Mouse (Mus musculus) midbrain, embryonic 14.5 days (tissue): ENCODE data around the gene Chad. TPM values are rescaled to one million over a fixed set of nuclear protein-coding genes. Genes with fewer than 3 reads are reported as not detected.

Experiments
- ATAC-seq: fragments of 200-750 bp; cut with Nextera tagmentation; 2 replicates; pipeline ENCODE4 v1.8.0; 2017; ENCODE audit warnings: moderate number of reproducible peaks, moderate library complexity; ENCODE audit not compliant: low FRiP score, low TSS enrichment
- DNase-seq: peaks from one replicate; pipeline ENCODE4 v3.0.0-alpha.2; 2015
- H3K27ac ChIP-seq: fragments of 300-500 bp; sonication (generic); replicated peaks from 2 replicates; pipeline ENCODE4 v1.5.1; 2014; ENCODE audit warnings: mild to moderate bottlenecking, low read depth, low read length, moderate library complexity
- H3K27me3 ChIP-seq: fragments of 300-500 bp; sonication (generic); 2 replicates; pipeline ENCODE4 v1.6.1; 2014; ENCODE audit warnings: low read length, control low read depth, mixed read lengths; ENCODE audit not compliant: control insufficient read depth, insufficient read depth
- H3K36me3 ChIP-seq: fragments of 300-500 bp; sonication (generic); 2 replicates; pipeline ENCODE4 v1.6.1; 2014; ENCODE audit warnings: low read length, control low read depth; ENCODE audit not compliant: control insufficient read depth, insufficient read depth
- H3K4me1 ChIP-seq: fragments of 300-500 bp; sonication (generic); 2 replicates; pipeline ENCODE4 v1.6.1; 2014; ENCODE audit warnings: mild to moderate bottlenecking, antibody characterized with exemption, low read length, control low read depth; ENCODE audit not compliant: control insufficient read depth, insufficient read depth
- H3K4me2 ChIP-seq: fragments of 300-500 bp; sonication (generic); 2 replicates; pipeline ENCODE4 v1.6.1; 2014; ENCODE audit warnings: mild to moderate bottlenecking, low read length, moderate library complexity
- H3K4me3 ChIP-seq: fragments of 300-500 bp; sonication (generic); replicated peaks from 2 replicates; pipeline ENCODE4 v1.5.1; 2014; ENCODE audit warnings: low read depth, low read length
- H3K9ac ChIP-seq: fragments of 300-500 bp; sonication (generic); replicated peaks from 2 replicates; pipeline ENCODE4 v1.6.1; 2014; ENCODE audit warnings: mild to moderate bottlenecking, low read length, moderate library complexity
- H3K9me3 ChIP-seq: fragments of 300-500 bp; sonication (generic); 2 replicates; pipeline ENCODE4 v1.6.1; 2016; ENCODE audit warnings: low read length, control low read depth, mixed read lengths; ENCODE audit not compliant: control insufficient read depth
- WGBS: fragments of 180-500 bp; shearing (Covaris S2); extraction: QIAGEN DNeasy Blood & Tissue Kit; methylation state at CpG from one replicate; pipeline ENCODE4 v1.1.7; 2014; 5-methylcytosine and 5-hydroxymethylcytosine counted together
- polyA plus RNA-seq: library from polyadenylated mRNA; unstranded; fragments of >200 nt; fragmentation: Nextera tagmentation; extraction: Ambion mirVana; gene quantifications from 2 replicates; pipeline ENCODE4 v1.2.1, GENCODE M21; 2014

Chad gene
- polyA plus RNA-seq, 1 experiment from 2014 or later, result not detected

DNA sequence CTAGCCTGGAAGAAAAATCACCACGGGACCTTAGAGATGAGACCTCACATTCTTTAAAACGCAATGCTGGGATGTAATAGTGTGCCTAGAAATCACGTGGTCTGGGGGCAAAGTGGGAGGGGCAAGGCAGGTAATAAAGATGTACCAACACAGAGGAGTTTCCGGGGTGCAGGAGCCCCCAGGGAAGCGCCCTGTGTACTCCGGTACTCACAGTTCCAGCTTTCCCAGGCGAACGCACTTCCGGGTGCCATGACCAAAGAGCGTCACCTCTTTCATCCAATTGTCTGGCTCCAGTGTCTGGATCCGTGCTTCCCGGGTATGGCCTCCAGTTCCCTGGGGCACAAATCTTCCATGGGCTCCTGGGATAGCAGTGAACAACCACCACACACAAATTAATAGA, 21.5 kb upstream of the Chad start:
- Histone ChIP-seq H3K27me3 (no peaks in the 10 kb centered on the region), H3K9me3 (no peaks in the 10 kb centered on the region), H3K27ac (no peak overlapping the region), H3K4me1 (peaks cover 7% of the 10 kb centered on the region), H3K9ac (no peak overlapping the region), H3K4me3 (no peak overlapping the region), H3K36me3 (peaks cover 5% of the 10 kb centered on the region; the same call in 1 of the 2 replicates), H3K4me2 (no peak overlapping the region)
- 81% methylated on average over 12 of the region's 12 CpGs for WGBS
- ATAC-seq (no peak), DNase-seq (no peak)

- Histone ChIP-seq H3K9me3 (no peaks in the 10 kb centered on the region), H3K27me3 (no peaks in the 10 kb centered on the region), H3K9ac (no peak overlapping the region), H3K36me3 (peaks cover 5% of the 10 kb centered on the region; the same call in 1 of the 2 replicates), H3K4me1 (peaks cover 7% of the 10 kb centered on the region), H3K4me3 (no peak overlapping the region), H3K4me2 (no peak overlapping the region), H3K27ac (no peak overlapping the region)
- DNase-seq (peak; percentile 85), ATAC-seq (no peak)
- 36% methylated on average over 9 of the region's 9 CpGs for WGBS
These were observed 20.9 kb upstream of the Chad start for GRCm38 (mm10) chr11:94543932-94544331.

GRCm38 (mm10) chr11:94544422-94544821, 20.4 kb upstream of the Chad start:
- peak; percentile 27 for DNase-seq
- Histone ChIP-seq H3K4me1 (peaks cover 7% of the 10 kb centered on the region), H3K27me3 (no peaks in the 10 kb centered on the region), H3K9me3 (no peaks in the 10 kb centered on the region), H3K9ac (0 out of 2 replicates have a peak overlapping the region, but pooled peaks have one; percentile 7), H3K4me3 (no peak overlapping the region), H3K27ac (no peak overlapping the region), H3K36me3 (peaks cover 5% of the 10 kb centered on the region; the same call in 1 of the 2 replicates), H3K4me2 (no peak overlapping the region; the same call in 1 of the 2 replicates)
- no peak for ATAC-seq
- WGBS, result 46% methylated on average over 18 of the region's 18 CpGs

- ATAC-seq, result no peak
- 95% methylated on average over 5 of the region's 5 CpGs for WGBS
- peaks cover 7% of the 10 kb centered on the region for H3K4me1 ChIP-seq
- no peak overlapping the region for H3K27ac ChIP-seq
- H3K27me3 ChIP-seq, result no peaks in the 10 kb centered on the region
- no peaks in the 10 kb centered on the region for H3K9me3 ChIP-seq
- H3K36me3 ChIP-seq, result peaks cover 5% of the 10 kb centered on the region; the same call in 1 of the 2 replicates
- no peak overlapping the region for H3K4me2 ChIP-seq
- no peak overlapping the region for H3K9ac ChIP-seq
- H3K4me3 ChIP-seq, result no peak overlapping the region
- DNase-seq, result no peak
These were observed 18.5 kb upstream of the Chad start for GRCm38 (mm10) chr11:94546381-94546780.

DNA sequence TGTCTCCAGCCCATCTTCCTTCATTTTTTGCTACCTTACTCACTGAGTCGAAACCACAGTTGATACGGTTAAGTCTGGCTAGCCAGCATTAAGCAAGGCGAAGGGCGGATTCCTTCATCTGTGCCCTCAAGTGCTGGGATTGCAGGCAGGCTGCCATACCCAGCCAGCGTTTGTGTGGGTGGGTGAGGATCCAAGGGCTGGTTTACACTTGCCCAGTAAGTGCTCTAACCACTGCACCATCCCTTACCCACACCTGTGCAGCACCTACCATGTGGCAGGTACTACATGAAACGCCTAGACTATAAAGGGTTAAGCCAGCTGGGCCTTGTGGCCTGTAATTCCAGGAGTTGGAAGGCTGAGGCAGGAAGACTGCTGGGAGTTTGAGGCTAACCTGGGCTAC, 17.6 kb upstream of the Chad start:
- Histone ChIP-seq H3K27me3 (no peaks in the 10 kb centered on the region), H3K4me2 (no peak overlapping the region), H3K4me3 (no peak overlapping the region), H3K9ac (no peak overlapping the region), H3K9me3 (no peaks in the 10 kb centered on the region), H3K36me3 (peaks cover 3% of the 10 kb centered on the region; the same call in 1 of the 2 replicates), H3K4me1 (peaks cover 7% of the 10 kb centered on the region), H3K27ac (no peak overlapping the region)
- no peak for ATAC-seq
- no peak for DNase-seq
- WGBS, result 93% methylated on average over 6 of the region's 6 CpGs

DNA sequence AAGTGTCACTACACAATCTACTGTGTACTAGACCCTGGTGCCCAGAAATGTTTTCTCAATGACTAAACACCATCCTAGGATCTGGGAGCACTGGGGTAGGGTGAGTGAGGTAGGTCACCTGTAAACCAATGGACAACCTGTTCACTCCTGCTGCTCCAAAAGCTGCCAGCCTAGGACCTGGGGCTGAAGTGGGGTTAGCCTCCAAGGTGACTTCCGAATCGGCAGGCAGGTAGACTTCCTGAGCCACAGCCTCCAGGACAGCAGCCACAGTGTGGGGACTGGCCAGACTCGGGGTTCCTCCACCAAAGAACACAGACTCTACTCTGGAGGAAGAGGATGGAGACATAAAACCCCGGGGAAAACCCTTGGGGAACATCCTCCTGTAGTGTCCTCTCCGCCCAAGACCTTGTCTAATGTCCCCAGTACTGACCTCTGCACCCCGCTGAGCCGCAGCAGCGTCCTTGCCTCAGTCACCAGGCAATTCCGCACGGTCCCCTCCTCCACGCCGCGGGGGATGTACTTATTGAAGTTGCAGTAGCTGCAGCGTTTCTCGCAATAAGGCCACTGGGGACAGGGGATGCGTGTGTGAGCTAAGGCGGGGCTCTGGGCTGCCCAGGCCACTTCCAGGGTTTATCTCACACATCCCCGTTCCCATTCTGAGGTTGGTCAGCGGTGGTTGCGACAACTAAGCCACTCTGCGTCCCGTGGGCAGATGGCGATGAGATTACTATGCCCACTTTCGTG, 16.6 kb upstream of the Chad start:
- DNase-seq, result peak; percentile 73
- H3K27ac ChIP-seq, result peak overlapping the region; percentile 79
- 12% methylated on average over 24 of the region's 24 CpGs for WGBS
- H3K4me3 ChIP-seq, result peak overlapping the region; percentile 57
- ATAC-seq, result peak; percentile 21; the same call in 1 of the 2 replicates
- no peaks in the 10 kb centered on the region for H3K36me3 ChIP-seq
- no peaks in the 10 kb centered on the region for H3K9me3 ChIP-seq
- peaks cover 7% of the 10 kb centered on the region for H3K4me1 ChIP-seq
- peak overlapping the region; percentile 64 for H3K9ac ChIP-seq
- H3K27me3 ChIP-seq, result no peaks in the 10 kb centered on the region
- H3K4me2 ChIP-seq, result peak overlapping the region; percentile 92

DNA sequence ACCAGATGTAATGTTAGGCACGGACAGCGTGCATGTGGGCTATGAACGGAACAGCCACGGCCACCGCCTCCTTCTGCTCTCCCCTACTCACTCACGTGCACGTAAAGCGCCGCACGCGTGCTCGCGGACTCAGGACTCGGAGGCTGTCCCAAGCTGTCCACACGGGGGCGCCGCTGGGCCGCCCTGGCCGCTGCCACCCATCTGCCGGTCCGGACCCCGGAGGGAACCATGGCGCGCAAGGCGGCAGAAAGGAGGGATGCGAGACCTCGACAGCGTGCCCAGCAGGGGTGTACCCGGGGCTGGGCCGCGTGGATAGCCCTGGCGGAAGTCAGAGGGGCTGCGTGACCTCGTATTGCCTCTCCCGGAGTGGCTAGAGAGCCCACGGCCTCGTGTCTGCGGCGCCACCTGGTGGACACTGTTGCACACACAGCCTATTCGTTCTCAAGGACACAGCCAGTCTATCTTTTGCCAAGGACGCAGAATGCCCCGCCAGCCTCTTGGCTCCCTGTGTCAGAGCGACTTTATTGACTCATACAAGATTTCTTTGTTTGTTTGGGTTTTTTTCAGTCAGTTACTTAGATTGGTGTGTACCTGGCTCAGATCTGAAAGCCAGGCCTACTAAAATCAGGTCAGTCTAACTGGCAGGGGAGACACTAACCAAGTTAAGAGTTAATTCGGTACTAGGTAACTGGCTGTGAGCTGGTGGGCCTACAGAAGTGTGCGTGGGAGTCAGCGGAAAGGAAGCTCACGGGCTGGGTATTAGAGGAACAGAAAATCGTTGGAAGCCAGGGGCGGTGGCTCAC, 15.8 kb upstream of the Chad start, which contains the start of gene Rsad1:
Rsad1 (minus strand) TSS at position 368 of the 803 bp plus-strand sequence.
- H3K27ac ChIP-seq, result peak within 1 kb of the TSS; percentile 79
- H3K4me1 ChIP-seq, result peaks cover 4% of the 10 kb centered on the region
- H3K4me2 ChIP-seq, result peak within 1 kb of the TSS; percentile 92
- H3K9me3 ChIP-seq, result no peaks in the 10 kb centered on the region
- 4% methylated on average over 49 of the region's 49 CpGs for WGBS
- H3K36me3 ChIP-seq, result no peaks in the 10 kb centered on the region
- H3K27me3 ChIP-seq, result no peaks in the 10 kb centered on the region
- DNase-seq (peak; percentile 97), ATAC-seq (peak; percentile 89)
- H3K4me3 ChIP-seq, result peak within 1 kb of the TSS; percentile 57
- peak within 1 kb of the TSS; percentile 64 for H3K9ac ChIP-seq

GRCm38 (mm10) chr11:94549691-94550441, 15.0 kb upstream of the Chad start:
- Histone ChIP-seq H3K9me3 (no peaks in the 10 kb centered on the region), H3K27ac (0 out of 2 replicates have a peak overlapping the region, but pooled peaks have one; percentile 37), H3K27me3 (no peaks in the 10 kb centered on the region), H3K4me3 (no peak overlapping the region), H3K4me2 (0 out of 2 replicates have a peak overlapping the region, but pooled peaks have one; percentile 19), H3K36me3 (no peaks in the 10 kb centered on the region), H3K4me1 (peaks cover 4% of the 10 kb centered on the region), H3K9ac (no peak overlapping the region)
- ATAC-seq, result no peak
- DNase-seq, result no peak
- 79% methylated on average over 10 of the region's 10 CpGs for WGBS
